Mouse (Mus musculus) large intestine, adult 2 months (tissue): Measurements from ENCODE around the gene BC030867. TPM values are rescaled to one million over a fixed set of nuclear protein-coding genes. Genes with fewer than 3 reads are reported as not detected.

Experiments
- DNase-seq: peaks from one replicate; pipeline ENCODE4 v3.0.0-alpha.2; 2012; ENCODE audit warnings: low read depth, low spot score
- WGBS: fragments of 180-500 bp; shearing (Covaris S2); methylation state at CpG from one replicate; pipeline ENCODE4 v1.1.7; 2018; 5-methylcytosine and 5-hydroxymethylcytosine counted together
- polyA plus RNA-seq: library from polyadenylated mRNA; depleted of rRNA; stranded (reverse); fragments of >200 nt; gene quantifications from 2 replicates; pipeline ENCODE4 v1.2.3, GENCODE M21; 2012

BC030867 gene
- polyA plus RNA-seq, 1 experiment = 9.3 TPM

GRCm38 (mm10) chr11:102285095-102285834 is 36.6 kb downstream of the BC030867 start:
- DNase-seq = no peak
- WGBS = 1% methylated on average over 31 of the region's 31 CpGs

GRCm38 (mm10) chr11:102287485-102287884 is 38.8 kb downstream of the BC030867 start:
- WGBS = 90% methylated on average over 8 of the region's 8 CpGs
- DNase-seq = no peak

GRCm38 (mm10) chr11:102288027-102288804 is 39.5 kb downstream of the BC030867 start:
- 78% methylated on average over 8 of the region's 8 CpGs for WGBS
- DNase-seq = no peak

- no peak for DNase-seq
- WGBS = 68% methylated on average over 2 of the region's 2 CpGs
Observed at GRCm38 (mm10) chr11:102288913-102289312, 40.2 kb downstream of the BC030867 start.

- 65% methylated on average over 6 of the region's 6 CpGs for WGBS
- no peak for DNase-seq
Observed at GRCm38 (mm10) chr11:102289511-102290100, 40.9 kb downstream of the BC030867 start.

GRCm38 (mm10) chr11:102290141-102290540 is 41.5 kb downstream of the BC030867 start:
- DNase-seq = no peak
- 89% methylated on average over 4 of the region's 4 CpGs for WGBS

GRCm38 (mm10) chr11:102291051-102291535 is 42.4 kb downstream of the BC030867 start:
- DNase-seq = no peak
- WGBS = 89% methylated on average over 11 of the region's 11 CpGs

- 95% methylated on average over 13 of the region's 13 CpGs for WGBS
- DNase-seq = no peak
Observed at GRCm38 (mm10) chr11:102293971-102294370, 45.3 kb downstream of the BC030867 start.

- WGBS = 83% methylated on average over 5 of the region's 5 CpGs
- no peak for DNase-seq
Observed at GRCm38 (mm10) chr11:102294416-102294815, 45.7 kb downstream of the BC030867 start.

GRCm38 (mm10) chr11:102294887-102295597 is 46.4 kb downstream of the BC030867 start:
- WGBS = 68% methylated on average over 12 of the region's 12 CpGs

GRCm38 (mm10) chr11:102295598-102296471 is 47.2 kb downstream of the BC030867 start:
- WGBS = under 1% methylated on average over 62 of the region's 73 CpGs
- DNase-seq = no peak

More at GRCm38 (mm10) chr11:102294887-102295597, 46.4 kb downstream of the BC030867 start:
- no peak for DNase-seq

- under 1% methylated on average over 63 of the region's 125 CpGs for WGBS
- DNase-seq = no peak
Observed at GRCm38 (mm10) chr11:102296491-102297472, 48.1 kb downstream of the BC030867 start, which contains the start of gene Atxn7l3. Gene Atxn7l3 (minus strand): TSS chr11:102296631.

GRCm38 (mm10) chr11:102297577-102298556 is 49.2 kb downstream of the BC030867 start:
- 15% methylated on average over 27 of the region's 27 CpGs for WGBS
- DNase-seq = no peak

GRCm38 (mm10) chr11:102299839-102300238 is 51.2 kb downstream of the BC030867 start:
- WGBS = 12% methylated on average over 1 of the region's 1 CpGs
- no peak for DNase-seq

- WGBS = 43% methylated on average over 2 of the region's 2 CpGs
- DNase-seq = no peak
Observed at GRCm38 (mm10) chr11:102304141-102304540, 55.5 kb downstream of the BC030867 start.

GRCm38 (mm10) chr11:102305359-102305758 is 56.7 kb downstream of the BC030867 start:
- no peak for DNase-seq
- WGBS = 62% methylated on average over 3 of the region's 3 CpGs
